Mouse (Mus musculus) limb, embryonic 14.5 days (tissue): ENCODE data around the gene Ctnna2. TPM values are rescaled to one million over a fixed set of nuclear protein-coding genes. Genes with fewer than 3 reads are reported as not detected.

Source experiments
- ATAC-seq: fragments of 200-750 bp; cut with Nextera tagmentation; 2 replicates; pipeline ENCODE4 v1.8.0; 2017; ENCODE audit warnings: low read depth, moderate number of reproducible peaks, moderate TSS enrichment; ENCODE audit not compliant: low FRiP score
- DNase-seq: peaks from one replicate; pipeline ENCODE4 v3.0.0-alpha.2; 2015; ENCODE audit warnings: low spot score
- H3K27ac ChIP-seq: fragments of 300-500 bp; sonication (generic); replicated peaks from 2 replicates; pipeline ENCODE4 v1.5.1; 2014; ENCODE audit warnings: low read depth, mild to moderate bottlenecking, low read length, moderate library complexity, mixed read lengths
- H3K27me3 ChIP-seq: fragments of 300-500 bp; sonication (generic); 2 replicates; pipeline ENCODE4 v1.6.1; 2014; ENCODE audit warnings: low read length, mixed read lengths; ENCODE audit not compliant: control insufficient read depth, insufficient read depth
- H3K36me3 ChIP-seq: fragments of 300-500 bp; sonication (generic); 2 replicates; pipeline ENCODE4 v1.6.1; 2014; ENCODE audit warnings: mild to moderate bottlenecking, low read length, moderate library complexity, mixed read lengths; ENCODE audit not compliant: control insufficient read depth, insufficient read depth
- H3K4me1 ChIP-seq: fragments of 300-500 bp; sonication (generic); 2 replicates; pipeline ENCODE4 v1.6.1; 2014; ENCODE audit warnings: antibody characterized with exemption, low read length, mixed read lengths; ENCODE audit not compliant: control insufficient read depth, insufficient read depth
- H3K4me2 ChIP-seq: fragments of 300-500 bp; sonication (generic); replicated peaks from 2 replicates; pipeline ENCODE4 v1.6.1; 2014; ENCODE audit warnings: low read depth, mild to moderate bottlenecking, low read length, moderate library complexity; ENCODE audit not compliant: severe bottlenecking
- H3K4me3 ChIP-seq: fragments of 300-500 bp; sonication (generic); replicated peaks from 2 replicates; pipeline ENCODE4 v1.5.1; 2014; ENCODE audit warnings: low read length
- H3K9ac ChIP-seq: fragments of 300-500 bp; sonication (generic); 2 replicates; pipeline ENCODE4 v1.6.1; 2014; ENCODE audit warnings: mild to moderate bottlenecking, low read depth, low read length, moderate library complexity; ENCODE audit not compliant: severe bottlenecking
- H3K9me3 ChIP-seq: fragments of 300-500 bp; sonication (generic); 2 replicates; pipeline ENCODE4 v1.6.1; 2016; ENCODE audit warnings: low read length; ENCODE audit not compliant: control insufficient read depth
- POLR2A ChIP-seq: fragments of 200-500 bp; IDR thresholded peaks from 2 replicates; pipeline ENCODE4 v1.8.0; 2012; ENCODE audit warnings: inconsistent platforms, mild to moderate bottlenecking, moderate library complexity, borderline replicate concordance; ENCODE audit not compliant: insufficient read depth, insufficient read length; ENCODE audit errors: extremely low read depth
- WGBS: fragments of 180-500 bp; shearing (Covaris S2); extraction: QIAGEN DNeasy Blood & Tissue Kit; methylation state at CpG from one replicate; pipeline ENCODE4 v1.1.7; 2014; 5-methylcytosine and 5-hydroxymethylcytosine counted together
- polyA plus RNA-seq, 2 experiments: library from polyadenylated mRNA; depleted of rRNA in 1 of 2; stranded (reverse) in 1 of 2; unstranded in 1 of 2; fragments of >200 nt; fragmentation: Nextera tagmentation in 1 of 2; extraction: Ambion mirVana in 1 of 2; gene quantifications; 2 replicates each; pipeline versions ENCODE4 v1.2.1 to v1.2.3; 2012 to 2014

Gene Ctnna2
- polyA plus RNA-seq, 2 experiments: 1.7 to 2.7 TPM

- Histone ChIP-seq H3K4me1 (0 out of 2 replicates have a peak, but pooled peaks cover 2% of the 10 kb centered on the region), H3K4me2 (no peak overlapping the region), H3K9ac (no peak overlapping the region), H3K27ac (no peak overlapping the region), H3K9me3 (no peaks in the 10 kb centered on the region), H3K4me3 (no peak overlapping the region), H3K27me3 (no peaks in the 10 kb centered on the region), H3K36me3 (no peaks in the 10 kb centered on the region)
- no peak for TF ChIP-seq POLR2A
- DNase-seq (no peak), ATAC-seq (no peak)
Measured at GRCm38 (mm10) chr6:77218875-77219274, 760.6 kb downstream of the Ctnna2 start.

DNA sequence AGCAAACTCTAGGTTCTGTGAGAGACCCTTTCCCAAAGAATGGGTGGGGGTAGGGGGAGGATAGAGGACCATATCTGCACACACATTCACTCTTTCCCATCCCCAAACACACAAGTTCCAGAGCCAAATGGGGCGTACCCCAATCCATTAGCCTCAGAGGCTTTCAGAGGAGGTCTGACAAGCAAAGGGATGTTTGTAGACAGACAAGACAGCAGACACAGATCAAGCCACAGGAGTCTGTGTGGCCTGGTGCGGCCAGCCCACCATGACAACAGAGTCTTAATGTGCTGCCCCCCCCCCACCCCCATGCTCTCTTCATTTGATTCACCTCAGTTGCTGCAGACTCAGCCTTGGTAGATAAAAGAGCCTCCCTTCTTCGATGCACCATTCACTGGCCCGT is 764.2 kb downstream of the Ctnna2 start:
- Histone ChIP-seq H3K4me2 (no peak overlapping the region), H3K27ac (no peak overlapping the region), H3K4me1 (peaks cover 9% of the 10 kb centered on the region; the same call in 1 of the 2 replicates), H3K36me3 (no peaks in the 10 kb centered on the region), H3K9me3 (no peaks in the 10 kb centered on the region), H3K4me3 (no peak overlapping the region), H3K9ac (no peak overlapping the region), H3K27me3 (no peaks in the 10 kb centered on the region)
- TF ChIP-seq POLR2A: no peak
- DNase-seq (no peak), ATAC-seq (no peak)
- WGBS: 86% methylated on average over 4 of the region's 4 CpGs

DNA sequence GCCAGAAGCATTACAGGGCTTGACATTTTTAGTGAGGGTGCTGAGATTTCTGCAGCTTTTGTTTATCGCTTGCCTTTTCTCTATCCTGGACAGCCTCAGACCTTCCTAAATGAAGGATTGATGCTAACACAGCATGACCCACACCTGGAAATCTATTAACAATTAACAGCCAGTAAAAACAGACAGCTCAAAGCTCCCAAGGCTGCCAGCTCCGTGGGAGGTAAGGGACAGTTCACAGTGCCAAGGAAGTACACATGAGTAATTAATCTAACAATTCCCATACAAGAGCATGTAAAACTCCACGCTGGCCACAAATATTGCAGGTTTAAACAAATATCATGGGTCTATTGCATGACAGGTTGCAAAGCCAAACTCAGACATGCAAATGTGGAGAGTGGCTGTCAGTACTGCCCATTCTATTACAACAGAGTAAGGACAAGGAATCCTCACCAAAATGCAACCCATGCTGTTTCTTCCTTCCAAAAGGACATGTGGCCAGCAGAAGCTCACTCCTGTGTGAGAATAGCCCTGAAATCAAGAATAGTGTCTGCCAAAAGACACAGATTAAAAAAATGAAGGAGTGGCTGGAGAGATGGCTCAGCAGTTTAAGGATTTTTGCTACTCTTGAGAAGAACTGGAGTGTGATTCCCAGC is 765.6 kb downstream of the Ctnna2 start:
- Histone ChIP-seq H3K27me3 (no peaks in the 10 kb centered on the region), H3K36me3 (no peaks in the 10 kb centered on the region), H3K9me3 (no peaks in the 10 kb centered on the region), H3K27ac (no peak overlapping the region), H3K9ac (no peak overlapping the region), H3K4me3 (no peak overlapping the region), H3K4me2 (no peak overlapping the region), H3K4me1 (peaks cover 9% of the 10 kb centered on the region; the same call in 1 of the 2 replicates)
- ATAC-seq (no peak), DNase-seq (no peak)
- no peak for TF ChIP-seq POLR2A
- 4% methylated on average over 3 of the region's 3 CpGs for WGBS

GRCm38 (mm10) chr6:77209929-77210328 is 769.6 kb downstream of the Ctnna2 start:
- TF ChIP-seq POLR2A: no peak
- Histone ChIP-seq H3K4me1 (peaks cover 9% of the 10 kb centered on the region; the same call in 1 of the 2 replicates), H3K4me3 (no peak overlapping the region), H3K27ac (no peak overlapping the region), H3K36me3 (no peaks in the 10 kb centered on the region), H3K9ac (no peak overlapping the region), H3K9me3 (no peaks in the 10 kb centered on the region), H3K4me2 (no peak overlapping the region), H3K27me3 (no peaks in the 10 kb centered on the region)
- no peak for ATAC-seq
- WGBS: 59% methylated on average over 3 of the region's 3 CpGs
- DNase-seq: no peak

DNA sequence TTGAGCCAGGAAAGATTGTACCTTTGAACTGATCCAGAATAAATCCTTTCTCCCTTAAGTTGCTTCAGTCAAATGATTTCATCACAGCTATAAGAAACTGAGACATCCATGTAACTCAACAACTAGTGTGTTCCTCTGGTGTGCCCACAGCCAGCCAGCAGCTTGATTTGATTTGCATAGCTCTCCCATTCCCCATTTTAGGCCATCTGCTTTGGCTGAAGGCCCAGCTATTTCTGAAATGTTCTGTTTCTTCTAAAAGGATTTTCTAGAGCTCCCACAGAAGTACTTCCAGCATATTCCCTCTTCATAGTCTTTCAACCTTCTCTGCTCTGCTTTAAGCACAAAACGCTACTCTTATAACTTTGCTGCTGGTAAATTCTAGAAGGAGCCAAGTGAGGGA is 770.3 kb downstream of the Ctnna2 start:
- peaks cover 9% of the 10 kb centered on the region; the same call in 1 of the 2 replicates for H3K4me1 ChIP-seq
- H3K36me3 ChIP-seq: no peaks in the 10 kb centered on the region
- ATAC-seq (no peak), DNase-seq (peak; percentile 40)
- no peak for TF ChIP-seq POLR2A
- no peak overlapping the region for H3K9ac ChIP-seq
- no peak overlapping the region for H3K27ac ChIP-seq
- no peak overlapping the region for H3K4me2 ChIP-seq
- no peaks in the 10 kb centered on the region for H3K27me3 ChIP-seq
- 47% methylated on average over 1 of the region's 1 CpGs for WGBS
- H3K4me3 ChIP-seq: no peak overlapping the region
- H3K9me3 ChIP-seq: no peaks in the 10 kb centered on the region

DNA sequence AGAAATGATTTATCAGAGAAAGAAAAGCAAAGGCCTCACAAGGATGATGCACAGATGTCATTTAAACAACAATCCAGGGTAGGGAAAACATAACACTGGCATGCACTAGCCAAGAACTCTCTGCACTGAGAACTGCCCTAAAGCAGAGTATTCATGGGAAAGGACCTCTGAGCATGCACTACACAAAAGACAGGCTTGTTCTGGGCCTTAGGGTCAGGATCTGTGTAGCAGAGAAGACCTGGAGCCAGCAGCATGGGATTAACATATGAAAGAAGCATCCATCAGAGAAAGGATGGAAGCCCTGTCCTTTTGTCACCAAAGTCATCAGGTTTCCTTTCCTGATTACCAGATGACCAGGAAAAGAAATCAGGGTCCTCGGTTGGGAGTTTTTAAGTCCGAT is 780.1 kb downstream of the Ctnna2 start:
- DNase-seq: no peak
- Histone ChIP-seq H3K4me2 (no peak overlapping the region), H3K9me3 (no peaks in the 10 kb centered on the region), H3K4me1 (no peaks in the 10 kb centered on the region), H3K27ac (no peak overlapping the region), H3K36me3 (no peaks in the 10 kb centered on the region), H3K9ac (no peak overlapping the region), H3K4me3 (no peak overlapping the region), H3K27me3 (no peaks in the 10 kb centered on the region)
- ATAC-seq: no peak
- no peak for TF ChIP-seq POLR2A
- WGBS: 71% methylated on average over 2 of the region's 2 CpGs
